Mouse (Mus musculus) kidney, postnatal 36 days (tissue): Measurements from ENCODE around the gene Serp1.
A peak's percentile ranks its signal among the peaks of the same experiment; 100 is the strongest.
"Not testable (repeated sequence)": the region's sequence is repeated elsewhere in the genome, so short reads cannot be mapped to it uniquely, and the experiment has no call there.

Experiments
- DNase-seq, 2 experiments: peaks; one replicate each; pipeline ENCODE4 v3.0.0; 2021 to 2022; ENCODE audit warnings: mixed read lengths in 2 of 2

The Serp1 gene

GRCm38 (mm10) chr3:58504676-58505075, 21.0 kb downstream of the Serp1 start:
- DNase-seq: no peak

- DNase-seq: no peak
Observed at GRCm38 (mm10) chr3:58503720-58504333, 21.9 kb downstream of the Serp1 start.

GRCm38 (mm10) chr3:58501961-58502360, 23.7 kb downstream of the Serp1 start:
- no peak for DNase-seq

GRCm38 (mm10) chr3:58493621-58494020, 32.1 kb downstream of the Serp1 start:
- no peak for DNase-seq

- peak; percentile 30 to 62 for DNase-seq
Observed at GRCm38 (mm10) chr3:58490787-58491186, 34.9 kb downstream of the Serp1 start.

GRCm38 (mm10) chr3:58487999-58488775, 37.5 kb downstream of the Serp1 start:
- peak in 1 of 2 experiments; percentile 15 for DNase-seq

- no peak for DNase-seq
Observed at GRCm38 (mm10) chr3:58487121-58487520, 38.6 kb downstream of the Serp1 start.

- peak in 1 of 2 experiments; percentile 3 for DNase-seq
Observed at GRCm38 (mm10) chr3:58485883-58486282, 39.8 kb downstream of the Serp1 start.

GRCm38 (mm10) chr3:58478755-58479455, 46.8 kb downstream of the Serp1 start:
- no peak for DNase-seq

- DNase-seq: not testable (repeated sequence)
Observed at GRCm38 (mm10) chr3:58475298-58475697, 50.4 kb downstream of the Serp1 start.
